Mouse (Mus musculus) CD4-positive naive resting alpha-beta T cell, adult 57 days (primary cell): ENCODE results near the gene Mllt11. TPM values are rescaled to one million over a fixed set of nuclear protein-coding genes. Genes with fewer than 3 reads are reported as not detected.

Experiments
- total RNA-seq: library from RNA; stranded (reverse); gene quantifications from one replicate; pipeline ENCODE4 v1.2.4, GENCODE M21; 2023

Mllt11 gene
- total RNA-seq: 7.0 TPM

GRCm38 (mm10) chr3:95231298-95232221, at the start of gene Mllt11:
Mllt11 (minus strand) TSS chr3:95232171.

GRCm38 (mm10) chr3:95281216-95282126, 49.5 kb upstream of the Mllt11 start, which contains the start of the genes Mindy1 and Prune1:
Mindy1 (plus strand) TSS chr3:95281345.
Prune1 (minus strand) TSS chr3:95282076.

GRCm38 (mm10) chr3:95250783-95251424, 18.9 kb upstream of the Mllt11 start, which contains the start of gene Bnipl:
Bnipl (minus strand) TSS chr3:95251193.

GRCm38 (mm10) chr3:95241498-95241897, 9.5 kb upstream of the Mllt11 start, which contains the start of gene Gm128:
Gm128 (minus strand) TSS chr3:95241598.

DNA sequence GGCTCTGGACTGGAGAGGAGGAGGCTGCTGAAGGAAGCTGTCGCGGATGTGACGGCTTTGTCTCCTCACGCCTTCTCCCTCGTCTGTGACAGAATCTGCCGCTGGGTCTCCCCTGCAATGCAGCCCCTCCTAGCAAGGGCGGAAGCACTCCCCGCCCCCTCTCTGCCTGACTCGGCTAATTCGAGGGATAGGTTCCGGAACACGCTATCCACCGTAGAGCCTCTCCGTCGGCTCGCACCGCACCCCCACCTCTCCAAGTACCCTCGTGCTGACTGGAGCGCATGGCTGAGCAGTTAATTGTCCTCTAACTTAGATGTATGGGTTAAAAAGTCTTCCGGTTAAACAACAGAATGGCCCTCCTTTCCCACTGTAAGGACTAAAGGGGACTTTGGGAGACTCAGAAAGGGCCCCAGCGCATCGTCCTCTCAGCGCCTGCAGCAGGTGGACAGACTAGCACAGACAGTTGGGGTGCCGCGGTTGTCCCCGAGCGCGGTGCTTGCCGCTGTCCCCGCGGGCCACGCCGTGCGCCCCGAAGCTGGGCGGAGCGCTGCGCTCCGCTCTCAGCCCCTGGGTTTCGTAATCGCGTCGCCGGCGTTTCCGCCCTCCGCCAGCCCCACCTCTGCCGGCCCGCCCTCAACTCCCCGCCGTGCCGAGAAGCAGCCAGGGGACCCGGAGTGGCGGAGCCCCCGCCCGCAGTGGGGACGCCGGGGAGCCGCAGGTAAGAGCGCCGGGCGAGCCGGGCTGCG, 3.6 kb downstream of the Mllt11 start, which contains the start of gene Cdc42se1:
Cdc42se1 (plus strand) TSS at position 585 of the 746 bp plus-strand sequence.

DNA sequence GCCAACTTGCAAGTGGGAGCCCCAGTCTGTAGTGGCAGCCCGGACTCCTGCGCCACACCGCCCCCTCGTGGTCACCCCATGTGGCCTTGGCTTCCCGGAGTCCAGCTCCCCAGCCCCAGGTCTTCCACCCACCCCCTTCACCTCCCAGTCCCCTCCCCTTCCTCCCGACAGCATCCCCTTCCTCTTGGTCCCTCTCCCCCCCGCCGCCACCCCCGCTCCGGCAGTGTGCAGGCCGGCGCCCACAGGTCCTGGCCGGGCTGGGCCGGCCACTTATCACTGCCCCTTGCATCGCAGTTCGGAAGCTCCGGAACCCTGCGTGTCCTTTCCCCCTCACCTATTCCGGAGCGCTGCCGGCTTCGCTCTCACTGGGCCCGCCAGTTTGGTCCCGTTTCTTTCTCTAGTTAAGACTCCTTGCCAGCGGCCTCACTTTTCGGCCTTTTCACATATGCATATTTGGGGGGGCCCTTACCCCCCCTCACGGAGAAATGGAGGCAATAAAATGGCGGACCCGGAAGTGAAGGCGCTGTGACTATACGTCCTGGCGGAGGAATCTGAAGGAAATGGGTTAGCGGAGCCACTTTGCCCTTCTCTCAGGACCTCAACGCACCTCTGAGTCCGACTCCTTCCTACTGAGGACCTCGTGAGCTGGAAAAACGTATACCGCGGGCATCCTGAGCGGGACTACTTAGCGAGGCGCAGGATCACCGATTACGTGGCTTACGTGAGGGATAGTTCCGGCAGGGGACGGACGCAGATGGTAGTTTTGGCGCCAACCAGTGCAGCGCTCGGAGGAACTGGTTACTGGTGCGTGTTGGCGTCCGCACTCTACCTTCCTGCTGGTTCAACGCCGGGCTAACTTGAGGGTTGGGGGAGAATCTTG, 14.5 kb downstream of the Mllt11 start, which contains the start of gene Gabpb2:
Gabpb2 (minus strand) TSS at position 662 of the 880 bp plus-strand sequence.

Other genes starting within 250 kb of the Mllt11 start
- gene Zfp687, start 216.7 kb downstream of the Mllt11 start, total RNA-seq: 67.3 TPM
- 130 TPM for gene Psmd4, start 189.6 kb downstream of the Mllt11 start, total RNA-seq
- 43.9 TPM for gene Pip5k1a, start 125.2 kb downstream of the Mllt11 start, total RNA-seq
- 46.8 TPM for gene Vps72, start 121.1 kb downstream of the Mllt11 start, total RNA-seq
- 1.7 TPM for gene Tmod4, start 107.7 kb downstream of the Mllt11 start, total RNA-seq
- 91.4 TPM for gene Scnm1, start 98.2 kb downstream of the Mllt11 start, total RNA-seq
- 6.5 TPM for gene Lysmd1, start 98.1 kb downstream of the Mllt11 start, total RNA-seq
- gene Tnfaip8l2, start 89.8 kb downstream of the Mllt11 start, total RNA-seq: 102 TPM
- gene Sema6c, start 71.7 kb downstream of the Mllt11 start, total RNA-seq: 2.5 TPM
- gene Gabpb2, start 14.3 kb downstream of the Mllt11 start, total RNA-seq: 67.0 TPM
- 244 TPM for gene Cdc42se1, start 3.4 kb downstream of the Mllt11 start, total RNA-seq
- not detected for gene Gm128, start 9.4 kb upstream of the Mllt11 start, total RNA-seq
- gene Bnipl, start 19.0 kb upstream of the Mllt11 start, total RNA-seq: not detected
- 20.9 TPM for gene Mindy1, start 49.2 kb upstream of the Mllt11 start, total RNA-seq
- 8.8 TPM for gene Prune1, start 49.9 kb upstream of the Mllt11 start, total RNA-seq
- 0.71 TPM for gene Anxa9, start 75.0 kb upstream of the Mllt11 start, total RNA-seq
- gene Cers2, start 82.6 kb upstream of the Mllt11 start, total RNA-seq: 106 TPM
- gene Setdb1, start 125.0 kb upstream of the Mllt11 start, total RNA-seq: 33.3 TPM
- not detected for gene 4930558C23Rik, start 170.7 kb upstream of the Mllt11 start, total RNA-seq
- gene Arnt, start 202.2 kb upstream of the Mllt11 start, total RNA-seq: 74.5 TPM